8 mouse cellular contexts compared by ENCODE assay signal in genomic region chr6:17282159-17282558, GRCm38 (mm10). TPM values are rescaled to one million over a fixed set of nuclear protein-coding genes. Genes with fewer than 3 reads are reported as not detected.
DNase-seq lines count a peak whose midpoint lies in the region; ATAC-seq and TF ChIP-seq lines count a peak whose summit lies in the region.

No protein-coding gene starts in this region.

- peak overlapping the region; percentile 69 for H3K4me3 ChIP-seq in heart, embryonic 16.5 days (ENCODE audit: low read length)
- H3K4me3 ChIP-seq in kidney, postnatal 0 days (replicated peaks; ENCODE audit: low read depth, low read length): peak overlapping the region; percentile 55; the same call in 1 of the 2 replicates

- H3K36me3 ChIP-seq in heart, embryonic 16.5 days (ENCODE audit: control insufficient read depth, insufficient read depth): peaks cover 2% of the 10 kb centered on the region; the same call in 1 of the 2 replicates
- H3K36me3 ChIP-seq in kidney, postnatal 0 days (ENCODE audit: insufficient read depth, low read length): no peaks in the 10 kb centered on the region

- no peak for TF ChIP-seq CTCF in kidney, postnatal 0 days (IDR thresholded peaks at IDR 0.05; ENCODE audit: low read depth)

- peak overlapping the region; percentile 80 for H3K9ac ChIP-seq in heart, embryonic 16.5 days (ENCODE audit: low read length)
- H3K9ac ChIP-seq in kidney, postnatal 0 days (ENCODE audit: low read depth, low read length): 0 out of 2 replicates have a peak overlapping the region, but pooled peaks have one; percentile 18

- peaks cover 5% of the 10 kb centered on the region for H3K4me1 ChIP-seq in heart, embryonic 16.5 days (ENCODE audit: control insufficient read depth, insufficient read depth, low read length)
- peaks cover 8% of the 10 kb centered on the region; the same call in 1 of the 2 replicates for H3K4me1 ChIP-seq in kidney, postnatal 0 days (replicated peaks; ENCODE audit: insufficient read depth, low read length)

- H3K27me3 ChIP-seq in heart, embryonic 16.5 days (ENCODE audit: control insufficient read depth, insufficient read depth, low read length): no peaks in the 10 kb centered on the region
- H3K27me3 ChIP-seq in kidney, postnatal 0 days (ENCODE audit: insufficient read depth, low read length): no peaks in the 10 kb centered on the region

- 39% methylated on average over 5 of the region's 5 CpGs for WGBS in heart, embryonic 16.5 days
- 33% methylated on average over 5 of the region's 5 CpGs for WGBS in kidney, postnatal 0 days

- H3K27ac ChIP-seq in heart, embryonic 16.5 days (ENCODE audit: low read length): peak overlapping the region; percentile 83
- H3K27ac ChIP-seq in kidney, postnatal 0 days: peak overlapping the region; percentile 81

- peak overlapping the region; percentile 93 for H3K4me2 ChIP-seq in heart, embryonic 16.5 days (ENCODE audit: low read depth, low read length)
- peak overlapping the region; percentile 89 for H3K4me2 ChIP-seq in kidney, postnatal 0 days (ENCODE audit: low read length)

- H3K9me3 ChIP-seq in heart, embryonic 16.5 days (replicated peaks; ENCODE audit: control insufficient read depth, low read length): no peaks in the 10 kb centered on the region
- H3K9me3 ChIP-seq in kidney, postnatal 0 days (replicated peaks; ENCODE audit: low read length): no peaks in the 10 kb centered on the region

- peak; percentile 12 for DNase-seq in adrenal gland, adult 8-10 months
- DNase-seq in adrenal gland, postnatal 4 days (ENCODE audit: low spot score in 2 of 2): no peak
- peak; percentile 51 for DNase-seq in NIH3T3 (ENCODE audit: low read depth)
- no peak for DNase-seq in kidney, postnatal 0 days (ENCODE audit: low spot score)
- peak; percentile 79 for DNase-seq in lung, postnatal 36 days
- DNase-seq in retina, postnatal 1 day: no peak
- DNase-seq in right cerebral cortex, postnatal 25 days: no peak

- peak; percentile 61 for ATAC-seq in heart, embryonic 16.5 days (replicated peaks; ENCODE audit: extremely low read depth, insufficient read depth, low FRiP score)
- no peak for ATAC-seq in kidney, postnatal 0 days (replicated peaks; ENCODE audit: low FRiP score, low read depth)

RNA-seq across cellular contexts. Expression of gene Cav2, which starts 1.2 kb away (rescaled TPM):
- total RNA-seq in adrenal gland, adult 8-10 months (2022): 10 to 100 TPM; 25.9 to 77.7 (median 31.4) TPM
- 10 to 100 TPM; 21.0 to 24.1 TPM for total RNA-seq in adrenal gland, postnatal 4 days (2021)
- 44.5 and 47.5 TPM in 2 replicates for polyA plus RNA-seq in heart, embryonic 16.5 days (2015; fragmentation: Nextera tagmentation; extraction: Ambion mirVana)
- polyA plus RNA-seq in kidney, postnatal 0 days (2015; fragmentation: Nextera tagmentation; extraction: Ambion mirVana): 53.9 and 54.2 TPM in 2 replicates

RNA-seq across cellular contexts. Expression of gene Cav1, which starts 24.0 kb away (rescaled TPM):
- total RNA-seq in adrenal gland, adult 8-10 months (2022): 100 to 1,000 TPM in 2 of 4 experiments, 10 to 100 TPM in 2; 72.1 to 307 (median 103) TPM
- total RNA-seq in adrenal gland, postnatal 4 days (2021): 100 to 1,000 TPM; 172 to 175 TPM
- polyA plus RNA-seq in heart, embryonic 16.5 days (2015; fragmentation: Nextera tagmentation; extraction: Ambion mirVana): 371 and 412 TPM in 2 replicates
- 69.4 and 75.5 TPM in 2 replicates for polyA plus RNA-seq in kidney, postnatal 0 days (2015; fragmentation: Nextera tagmentation; extraction: Ambion mirVana)

Comparison
In these comparisons a context has a peak if more than half of its experiments do, and no peak if none do; other contexts are left out.
1. DNase-seq: peak in adrenal gland, adult 8-10 months (single experiment), NIH3T3 (single experiment) and lung, postnatal 36 days (single experiment); none in adrenal gland, postnatal 4 days (0 of 2), kidney, postnatal 0 days (single experiment), retina, postnatal 1 day (single experiment) and right cerebral cortex, postnatal 25 days (single experiment).